Mouse (Mus musculus) ovary, adult 18-20 months (tissue): ENCODE measurements around the gene Nfe2.

Source experiments
- DNase-seq: peaks from one replicate; pipeline ENCODE4 v3.0.0; 2022; ENCODE audit warnings: low spot score, mixed read lengths

Gene Nfe2

DNA sequence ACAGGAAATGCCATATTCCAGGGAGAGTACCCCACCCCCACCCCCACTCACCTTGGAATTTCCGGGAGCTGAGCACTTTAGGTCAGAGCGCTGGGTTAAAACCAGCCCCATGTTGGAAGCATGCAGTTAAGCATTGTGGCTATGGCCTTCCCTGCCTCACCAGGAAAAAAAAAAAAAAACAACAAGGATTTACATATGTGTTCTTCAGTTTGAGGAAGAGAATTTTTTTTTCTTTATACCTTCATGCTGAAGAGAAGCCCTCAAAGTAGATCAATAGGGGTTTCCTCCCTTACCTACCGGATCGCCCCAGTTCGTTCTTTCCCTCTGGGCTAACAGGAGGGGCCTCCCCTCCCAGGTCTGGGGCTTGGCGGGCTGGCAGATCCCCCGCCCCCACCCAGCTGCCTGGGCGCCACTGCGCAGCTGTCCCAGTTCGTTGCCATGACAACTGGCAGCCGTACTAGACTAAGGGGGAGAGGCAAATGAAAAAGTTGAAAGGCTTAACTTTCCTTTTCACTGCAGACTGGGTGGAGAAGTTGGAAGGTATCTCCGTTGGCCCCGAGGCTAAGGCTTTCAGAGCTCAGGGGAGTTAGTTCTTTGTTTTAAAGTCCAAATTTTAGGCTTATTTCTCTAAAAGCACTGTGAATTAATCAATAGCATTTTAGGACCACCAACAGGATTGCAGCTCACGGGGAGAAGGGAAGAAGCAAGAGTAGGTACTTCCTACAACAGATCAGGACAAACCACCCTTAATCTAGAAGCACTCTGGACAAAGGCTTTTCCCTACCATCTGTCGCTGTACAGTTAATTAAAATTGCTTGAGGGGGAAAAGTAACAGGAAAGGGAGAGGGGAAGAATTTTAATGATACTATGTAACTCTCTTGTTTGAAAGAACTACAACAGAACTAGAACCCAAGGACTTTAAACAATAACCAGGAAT is 43.0 kb downstream of the Nfe2 start:
- peak; percentile 90 for DNase-seq

DNA sequence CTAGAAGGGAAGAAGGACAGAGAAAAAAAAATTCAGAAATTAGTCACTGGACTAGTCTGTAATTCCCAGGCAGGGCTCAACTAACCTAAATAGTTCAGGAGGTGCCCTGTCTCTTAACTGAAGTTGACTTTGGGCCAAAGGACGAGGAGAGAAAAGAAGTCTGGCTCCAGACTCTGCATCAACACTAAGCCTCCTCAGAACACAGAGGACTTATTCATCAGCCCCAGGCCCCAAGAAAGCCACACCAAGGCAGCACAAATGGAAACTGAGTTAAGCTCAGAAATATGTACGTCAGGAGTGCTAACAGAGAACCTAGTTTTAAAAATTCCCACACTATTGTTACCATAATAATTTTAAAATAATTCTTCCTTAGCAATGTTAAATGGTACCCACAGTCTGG is 44.1 kb downstream of the Nfe2 start:
- DNase-seq: no peak

DNA sequence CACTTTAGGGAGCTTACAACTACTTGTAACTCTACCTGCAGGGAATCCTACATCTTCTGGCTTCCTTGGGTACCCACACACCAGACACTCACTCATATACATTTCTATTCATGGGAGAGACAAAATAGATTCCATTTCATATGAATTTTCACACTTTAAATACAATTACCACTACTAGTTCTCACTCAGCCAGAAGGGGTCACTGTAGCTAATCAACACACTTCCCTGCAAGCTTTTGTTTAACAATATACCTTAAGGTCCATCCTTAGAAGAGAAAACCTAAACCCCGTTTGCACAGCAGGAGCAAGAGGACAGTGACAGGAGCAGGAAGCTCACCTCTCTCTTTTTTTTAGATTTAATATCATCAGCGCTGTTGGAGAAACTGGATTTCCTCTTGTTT is 53.0 kb downstream of the Nfe2 start:
- DNase-seq: no peak

DNA sequence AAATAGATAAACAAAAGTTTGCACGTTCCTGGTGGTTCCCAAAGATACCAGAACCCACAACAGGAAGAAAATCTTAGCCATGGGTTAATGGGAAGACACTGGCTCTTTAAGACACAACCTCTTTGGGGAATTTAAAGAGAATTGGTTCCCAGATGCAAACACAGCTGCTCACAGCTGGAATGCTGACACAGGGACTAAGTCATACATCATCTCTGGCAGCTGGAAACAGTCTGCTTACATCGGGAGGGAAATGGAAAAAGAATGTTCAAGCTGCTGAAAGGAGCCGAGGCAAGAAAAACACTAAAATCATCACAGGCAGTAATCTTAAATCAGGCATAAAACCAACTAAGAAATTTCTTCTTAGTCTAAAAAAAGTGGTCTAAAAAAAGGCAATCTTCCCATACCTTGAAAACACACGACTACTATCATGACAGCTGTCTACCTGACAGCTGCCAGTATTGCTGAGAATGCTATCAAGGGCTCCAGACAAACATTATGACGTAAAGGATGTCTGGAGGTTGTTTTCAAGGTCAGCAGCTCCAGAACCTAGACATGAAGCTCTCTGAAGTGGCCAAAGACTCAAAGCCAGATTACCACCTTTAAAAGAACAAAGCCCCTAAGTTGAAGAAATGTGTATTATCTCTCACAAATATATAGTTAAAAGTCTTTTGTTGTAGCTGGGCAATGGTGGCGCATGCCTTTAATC is 56.0 kb downstream of the Nfe2 start:
- DNase-seq: no peak
